ENCODE assay signal across 12 mouse cellular contexts in genomic region chr6:86077880-86078279, GRCm38 (mm10). TPM values are rescaled to one million over a fixed set of nuclear protein-coding genes. Genes with fewer than 3 reads are reported as not detected.
DNase-seq lines count a peak whose midpoint lies in the region; ATAC-seq lines count a peak whose summit lies in the region.
"Had no signal": no experiment of that assay in that cellular context is flagged by ENCODE, and none has a peak within 500 bp of the region (broad histone marks: within the 10 kb centered on the region; RNA-seq: fewer than 3 reads in every experiment).

No protein-coding gene starts in this region.

- no peaks in the 10 kb centered on the region for H3K9me3 ChIP-seq in heart, embryonic 14.5 days (ENCODE audit: control insufficient read depth, low read length)
- H3K9me3 ChIP-seq in liver, embryonic 13.5 days (replicated peaks): no peaks in the 10 kb centered on the region
- H3K9me3 ChIP-seq: hindbrain, embryonic 15.5 days; limb, embryonic 13.5 days had no signal

- ATAC-seq in heart, embryonic 14.5 days (ENCODE audit: insufficient number of reproducible peaks, insufficient read depth, low FRiP score, low read depth): 0 out of 2 replicates have a peak, but pooled peaks have one; percentile 23
- ATAC-seq in liver, embryonic 13.5 days (ENCODE audit: low read depth): peak; percentile 89
- no peak for ATAC-seq in CD4-positive, CD25-positive, alpha-beta regulatory T cell, adult 4 months

- H3K27ac ChIP-seq in heart, embryonic 14.5 days (replicated peaks in 1 of 2; ENCODE audit: control insufficient read depth in 1 of 2, insufficient read depth in 1 of 2, low read depth in 2 of 2, low read length in 2 of 2): no peak overlapping the region
- peak overlapping the region; percentile 96 for H3K27ac ChIP-seq in liver, embryonic 13.5 days
- H3K27ac ChIP-seq: gastrocnemius, adult 2 months; hindbrain, embryonic 15.5 days; limb, embryonic 13.5 days had no signal

- 47% methylated on average over 5 of the region's 5 CpGs for WGBS in heart, embryonic 14.5 days
- 9% methylated on average over 5 of the region's 5 CpGs for whole genome bisulfite sequencing in liver, embryonic 13.5 days (ENCODE audit: insufficient replicate concordance)

- no peak overlapping the region for H3K9ac ChIP-seq in heart, embryonic 14.5 days (ENCODE audit: low read length)
- peak overlapping the region; percentile 95 for H3K9ac ChIP-seq in liver, embryonic 13.5 days
- H3K9ac ChIP-seq: hindbrain, embryonic 15.5 days; limb, embryonic 13.5 days had no signal

- no peak overlapping the region for H3K4me2 ChIP-seq in heart, embryonic 14.5 days (ENCODE audit: low read length)
- H3K4me2 ChIP-seq in liver, embryonic 13.5 days: peak overlapping the region; percentile 92
- H3K4me2 ChIP-seq: hindbrain, embryonic 15.5 days; limb, embryonic 13.5 days had no signal

- no peak for DNase-seq in heart, postnatal 14 days
- DNase-seq in spleen, adult 12 weeks (ENCODE audit: low spot score): peak; percentile 67
- DNase-seq in spleen, adult 18-20 months: no peak
- DNase-seq in liver, embryonic 13.5 days: peak; percentile 85
- no peak for DNase-seq in adrenal gland, adult 8-10 months
- no peak for DNase-seq in kidney, postnatal 10 days
- DNase-seq: gastrocnemius, adult 2 months had no signal

- intact Hi-C loops in heart, postnatal 14 days (cut with DNase I): no loop called here

- H3K4me1 ChIP-seq in heart, embryonic 14.5 days (ENCODE audit: control insufficient read depth in 2 of 2, insufficient read depth in 2 of 2, low read length in 2 of 2): no peaks in the 10 kb centered on the region; a peak in 1 of 4 replicates
- H3K4me1 ChIP-seq in liver, embryonic 13.5 days (replicated peaks): peaks cover 82% of the 10 kb centered on the region
- H3K4me1 ChIP-seq: limb, embryonic 13.5 days had no signal

- no peak overlapping the region for H3K4me3 ChIP-seq in heart, embryonic 14.5 days (ENCODE audit: control insufficient read depth in 1 of 2, insufficient read depth in 1 of 2, low read depth in 1 of 2, low read length in 2 of 2)
- peak overlapping the region; percentile 79 for H3K4me3 ChIP-seq in liver, embryonic 13.5 days (replicated peaks)
- H3K4me3 ChIP-seq: gastrocnemius, adult 2 months; hindbrain, embryonic 15.5 days; limb, embryonic 13.5 days had no signal

- no peaks in the 10 kb centered on the region for H3K27me3 ChIP-seq in heart, embryonic 14.5 days (ENCODE audit: control insufficient read depth, insufficient read depth, low read length)
- no peaks in the 10 kb centered on the region for H3K27me3 ChIP-seq in liver, embryonic 13.5 days
- H3K27me3 ChIP-seq: hindbrain, embryonic 15.5 days; limb, embryonic 13.5 days had no signal

- no peaks in the 10 kb centered on the region for H3K36me3 ChIP-seq in heart, embryonic 14.5 days (ENCODE audit: control insufficient read depth, insufficient read depth, low read length)
- H3K36me3 ChIP-seq in liver, embryonic 13.5 days: peaks cover 24% of the 10 kb centered on the region
- H3K36me3 ChIP-seq: hindbrain, embryonic 15.5 days; limb, embryonic 13.5 days had no signal

RNA-seq across cellular contexts. Expression of gene Add2, which starts 49.4 kb away (rescaled TPM):
- 1.7 and 2.3 TPM in 2 replicates for polyA plus RNA-seq in heart, embryonic 14.5 days (2014; fragmentation: Nextera tagmentation; extraction: Ambion mirVana)
- 1 to 10 TPM in 1 of 2 experiments, under 1 TPM in 1; 0.68 to 1.0 TPM for total RNA-seq in heart, postnatal 14 days (2021)
- 93.3 and 96.2 TPM in 2 replicates for polyA plus RNA-seq in liver, embryonic 13.5 days (2015; fragmentation: Nextera tagmentation; extraction: Ambion mirVana)
- not detected for polyA plus RNA-seq in CD4-positive, CD25-positive, alpha-beta regulatory T cell, adult 4 months (2017; shearing (Covaris generic))
- 1 to 10 TPM in 3 of 4 experiments, under 1 TPM in 1; 0.75 to 2.9 (median 2.3) TPM for total RNA-seq in adrenal gland, adult 8-10 months (2022)
- total RNA-seq: monocyte, adult 5-6 weeks had no signal

Comparison
In these comparisons a context has a peak if more than half of its experiments do, and no peak if none do; other contexts are left out.
1. DNase-seq: peak in spleen, adult 12 weeks (single experiment) and liver, embryonic 13.5 days (single experiment); none in heart, postnatal 14 days (0 of 2), spleen, adult 18-20 months (0 of 2), adrenal gland, adult 8-10 months (single experiment) and kidney, postnatal 10 days (single experiment).
2. RNA of gene Add2, which starts 49.4 kb away (polyA plus RNA-seq): 93.3 to 96.2 TPM in liver, embryonic 13.5 days; 1.7 to 2.3 TPM in heart, embryonic 14.5 days and not detected in CD4-positive, CD25-positive, alpha-beta regulatory T cell, adult 4 months; every median in the first group is over 10 times any median in the second.